Comparison of ENCODE assay signal across 8 mouse cellular contexts in the genomic region with DNA sequence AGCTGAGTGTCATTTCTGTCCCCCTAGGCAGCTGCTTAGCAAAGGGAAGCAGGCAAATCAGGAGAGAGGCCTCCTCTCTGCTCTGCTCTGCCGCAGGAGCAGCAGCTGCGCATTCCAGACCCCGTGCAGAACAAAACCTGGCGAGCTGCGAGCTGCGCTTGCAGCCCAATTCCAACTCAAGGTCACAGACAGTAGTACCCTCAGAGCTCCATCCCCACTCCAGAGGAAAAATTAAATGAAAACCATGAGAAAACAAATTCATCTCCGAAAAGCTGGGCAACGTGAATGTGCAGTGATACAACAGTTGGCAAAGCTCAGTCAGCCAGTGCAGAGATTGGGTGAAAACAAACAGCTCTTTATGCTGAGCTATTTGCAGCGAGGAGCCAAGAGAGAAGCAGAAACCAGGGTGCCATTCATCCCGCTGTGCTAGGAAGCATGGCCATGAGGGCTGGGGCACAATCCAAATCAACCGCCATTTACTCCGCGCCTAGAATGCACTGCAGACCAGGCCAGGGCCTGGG. TPM values are rescaled to one million over a fixed set of nuclear protein-coding genes. Genes with fewer than 3 reads are reported as not detected.
DNase-seq lines count a peak whose midpoint lies in the region; ATAC-seq and TF ChIP-seq lines count a peak whose summit lies in the region.

No protein-coding gene starts in this region.

- no peak for TF ChIP-seq CTCF in olfactory bulb, adult 2 months (IDR thresholded peaks at IDR 0.05; ENCODE audit: insufficient read depth, low read depth, low read length)
- no peak for TF ChIP-seq CTCF in thymus, adult 2 months (IDR thresholded peaks at IDR 0.05; ENCODE audit: borderline replicate concordance, control insufficient read depth, extremely low read depth, insufficient read depth, low read length, poor library complexity)

- peak overlapping the region; percentile 85 for H3K27ac ChIP-seq in forebrain, embryonic 14.5 days (ENCODE audit: low read depth, low read length)
- peak overlapping the region; percentile 89 for H3K27ac ChIP-seq in hindbrain, embryonic 13.5 days
- H3K27ac ChIP-seq in limb, embryonic 12.5 days: peak overlapping the region; percentile 76
- H3K27ac ChIP-seq in olfactory bulb, adult 2 months (ENCODE audit: insufficient read depth, low read depth, low read length): peak overlapping the region; percentile 27
- no peak overlapping the region for H3K27ac ChIP-seq in kidney, embryonic 14.5 days (ENCODE audit: low read depth, low read length)
- no peak overlapping the region for H3K27ac ChIP-seq in thymus, adult 2 months (ENCODE audit: control insufficient read depth, insufficient read depth, low read length)

- no peak overlapping the region for H3K4me3 ChIP-seq in forebrain, embryonic 14.5 days (ENCODE audit: low read depth, low read length)
- no peak overlapping the region for H3K4me3 ChIP-seq in hindbrain, embryonic 13.5 days
- no peak overlapping the region for H3K4me3 ChIP-seq in limb, embryonic 12.5 days (replicated peaks)
- H3K4me3 ChIP-seq in olfactory bulb, adult 2 months (ENCODE audit: insufficient read depth, low read depth, low read length): no peak overlapping the region
- H3K4me3 ChIP-seq in kidney, embryonic 14.5 days (ENCODE audit: low read length): no peak overlapping the region
- H3K4me3 ChIP-seq in thymus, adult 2 months (ENCODE audit: control insufficient read depth, insufficient read depth, low read length): no peak overlapping the region

- H3K4me2 ChIP-seq in forebrain, embryonic 14.5 days (ENCODE audit: low read length): peak overlapping the region; percentile 35
- H3K4me2 ChIP-seq in hindbrain, embryonic 13.5 days: peak overlapping the region; percentile 11
- H3K4me2 ChIP-seq in limb, embryonic 12.5 days: no peak overlapping the region
- no peak overlapping the region for H3K4me2 ChIP-seq in kidney, embryonic 14.5 days (replicated peaks; ENCODE audit: low read depth, low read length)

- no peaks in the 10 kb centered on the region for H3K9me3 ChIP-seq in forebrain, embryonic 14.5 days (replicated peaks; ENCODE audit: control insufficient read depth, low read length)
- H3K9me3 ChIP-seq in hindbrain, embryonic 13.5 days: no peaks in the 10 kb centered on the region
- no peaks in the 10 kb centered on the region for H3K9me3 ChIP-seq in limb, embryonic 12.5 days
- H3K9me3 ChIP-seq in kidney, embryonic 14.5 days (ENCODE audit: control insufficient read depth, low read length): no peaks in the 10 kb centered on the region

- no peak for TF ChIP-seq POLR2A in olfactory bulb, adult 2 months (IDR thresholded peaks at IDR 0.05; ENCODE audit: insufficient read depth, low read depth, low read length)
- no peak for TF ChIP-seq POLR2A in thymus, adult 2 months (IDR thresholded peaks at IDR 0.05; ENCODE audit: control insufficient read depth, extremely low read depth, insufficient read depth, low read length, poor library complexity)

- peaks cover 6% of the 10 kb centered on the region; the same call in 1 of the 2 replicates for H3K36me3 ChIP-seq in forebrain, embryonic 14.5 days (ENCODE audit: control insufficient read depth, insufficient read depth, low read length)
- peaks cover 3% of the 10 kb centered on the region; the same call in 1 of the 2 replicates for H3K36me3 ChIP-seq in hindbrain, embryonic 13.5 days
- peaks cover 3% of the 10 kb centered on the region; the same call in 1 of the 2 replicates for H3K36me3 ChIP-seq in limb, embryonic 12.5 days
- peaks cover 4% of the 10 kb centered on the region; the same call in 1 of the 2 replicates for H3K36me3 ChIP-seq in kidney, embryonic 14.5 days (ENCODE audit: control insufficient read depth, insufficient read depth, low read length)
- H3K36me3 ChIP-seq in thymus, adult 2 months (ENCODE audit: control insufficient read depth, insufficient read depth, low read length): no peaks in the 10 kb centered on the region

- no peaks in the 10 kb centered on the region for H3K27me3 ChIP-seq in forebrain, embryonic 14.5 days (replicated peaks; ENCODE audit: control insufficient read depth, insufficient read depth, low read length)
- no peaks in the 10 kb centered on the region for H3K27me3 ChIP-seq in hindbrain, embryonic 13.5 days
- H3K27me3 ChIP-seq in limb, embryonic 12.5 days: no peaks in the 10 kb centered on the region
- H3K27me3 ChIP-seq in kidney, embryonic 14.5 days (ENCODE audit: control insufficient read depth, insufficient read depth, low read length): no peaks in the 10 kb centered on the region
- no peaks in the 10 kb centered on the region for H3K27me3 ChIP-seq in thymus, adult 2 months (ENCODE audit: control insufficient read depth, insufficient read depth, low read length)

- peak; percentile 53 for DNase-seq in gastrocnemius, postnatal 14 days
- no peak for DNase-seq in gastrocnemius, adult 8-10 months (ENCODE audit: low spot score in 2 of 2)
- peak; percentile 78 for DNase-seq in forebrain, embryonic 14.5 days (ENCODE audit: low spot score)
- no peak for DNase-seq in thymus, adult 2 months

- peak; percentile 93 for ATAC-seq in forebrain, embryonic 14.5 days
- peak; percentile 87 for ATAC-seq in hindbrain, embryonic 13.5 days (ENCODE audit: low FRiP score)
- ATAC-seq in limb, embryonic 12.5 days (ENCODE audit: insufficient number of reproducible peaks, insufficient read depth, low FRiP score, low TSS enrichment, low read depth): 0 out of 2 replicates have a peak, but pooled peaks have one; percentile 37
- ATAC-seq in kidney, embryonic 14.5 days (ENCODE audit: low FRiP score, low TSS enrichment): no peak

- intact Hi-C loops in gastrocnemius, postnatal 14 days (cut with DNase I; ENCODE audit: low total_unique reads): no loop called here

- peak overlapping the region; percentile 43 for H3K9ac ChIP-seq in forebrain, embryonic 14.5 days (ENCODE audit: low read length)
- peak overlapping the region; percentile 51; the same call in 1 of the 2 replicates for H3K9ac ChIP-seq in hindbrain, embryonic 13.5 days
- 0 out of 2 replicates have a peak overlapping the region, but pooled peaks have one; percentile 8 for H3K9ac ChIP-seq in limb, embryonic 12.5 days (replicated peaks)
- no peak overlapping the region for H3K9ac ChIP-seq in kidney, embryonic 14.5 days (ENCODE audit: low read depth, low read length)

- WGBS in forebrain, embryonic 14.5 days: 16% methylated on average over 13 of the region's 13 CpGs
- WGBS in hindbrain, embryonic 13.5 days: 21% methylated on average over 13 of the region's 13 CpGs
- WGBS in limb, embryonic 12.5 days: 42% methylated on average over 13 of the region's 13 CpGs
- WGBS in olfactory bulb, adult 2 months: 72% methylated on average over 13 of the region's 13 CpGs
- 57% methylated on average over 13 of the region's 13 CpGs for WGBS in kidney, embryonic 14.5 days
- 93% methylated on average over 13 of the region's 13 CpGs for WGBS in thymus, adult 2 months

- H3K4me1 ChIP-seq in forebrain, embryonic 14.5 days (ENCODE audit: control insufficient read depth, insufficient read depth, low read length): peaks cover 2% of the 10 kb centered on the region; the same call in 1 of the 2 replicates
- H3K4me1 ChIP-seq in hindbrain, embryonic 13.5 days (replicated peaks): peaks cover 16% of the 10 kb centered on the region
- 0 out of 2 replicates have a peak, but pooled peaks cover 3% of the 10 kb centered on the region for H3K4me1 ChIP-seq in limb, embryonic 12.5 days (replicated peaks)
- peaks cover 3% of the 10 kb centered on the region for H3K4me1 ChIP-seq in olfactory bulb, adult 2 months (ENCODE audit: control insufficient read depth, insufficient read depth, low read length)
- H3K4me1 ChIP-seq in kidney, embryonic 14.5 days (ENCODE audit: control insufficient read depth, insufficient read depth, low read length): no peaks in the 10 kb centered on the region
- H3K4me1 ChIP-seq in thymus, adult 2 months (replicated peaks; ENCODE audit: control insufficient read depth, insufficient read depth, low read length): no peaks in the 10 kb centered on the region

RNA-seq across cellular contexts. Expression of gene Coa4, which starts 18.6 kb away (rescaled TPM):
- 10 to 100 TPM in 1 of 2 experiments, 1 to 10 TPM in 1; 9.7 to 10.9 TPM for total RNA-seq in gastrocnemius, postnatal 14 days (2021)
- total RNA-seq in gastrocnemius, adult 8-10 months (2022): 10 to 100 TPM in 2 of 4 experiments, 1 to 10 TPM in 2; 8.3 to 10.7 (median 9.7) TPM
- 13.7 and 19.0 TPM in 2 replicates for polyA plus RNA-seq in forebrain, embryonic 14.5 days (2014; fragmentation: Nextera tagmentation; extraction: Ambion mirVana)
- 15.8 and 17.2 TPM in 2 replicates for polyA plus RNA-seq in hindbrain, embryonic 13.5 days (2015; fragmentation: Nextera tagmentation; extraction: Ambion mirVana)
- polyA plus RNA-seq in limb, embryonic 12.5 days (2016; fragmentation: Nextera tagmentation; extraction: Ambion mirVana): 15.7 and 21.3 TPM in 2 replicates
- polyA plus RNA-seq in olfactory bulb, adult 2 months (2012; ENCODE audit: insufficient read depth, insufficient read length, low replicate concordance, missing spikeins): not detected in 2 replicates
- 23.8 and 27.1 TPM in 2 replicates for polyA plus RNA-seq in kidney, embryonic 14.5 days (2014; fragmentation: Nextera tagmentation; extraction: Ambion mirVana)
- polyA plus RNA-seq in thymus, adult 2 months (2012; rRNA removed): 9.1 and 10.1 TPM in 2 replicates

RNA-seq across cellular contexts. Expression of gene Dnajb13, which starts 40.7 kb away (rescaled TPM):
- not detected for total RNA-seq in gastrocnemius, postnatal 14 days (2021)
- total RNA-seq in gastrocnemius, adult 8-10 months (2022): under 1 TPM in 1 of 4 experiments, not detected in 3; 0.13 TPM
- polyA plus RNA-seq in forebrain, embryonic 14.5 days (2014; fragmentation: Nextera tagmentation; extraction: Ambion mirVana): 4.6 and 5.0 TPM in 2 replicates
- 4.4 and 8.5 TPM in 2 replicates for polyA plus RNA-seq in hindbrain, embryonic 13.5 days (2015; fragmentation: Nextera tagmentation; extraction: Ambion mirVana)
- polyA plus RNA-seq in limb, embryonic 12.5 days (2016; fragmentation: Nextera tagmentation; extraction: Ambion mirVana): 0.26 and 0.35 TPM in 2 replicates
- polyA plus RNA-seq in olfactory bulb, adult 2 months (2012; ENCODE audit: insufficient read depth, insufficient read length, low replicate concordance, missing spikeins): not detected in 2 replicates
- 0.19 and 0.46 TPM in 2 replicates for polyA plus RNA-seq in kidney, embryonic 14.5 days (2014; fragmentation: Nextera tagmentation; extraction: Ambion mirVana)
- 2.2 and 3.0 TPM in 2 replicates for polyA plus RNA-seq in thymus, adult 2 months (2012; rRNA removed)

RNA-seq across cellular contexts. Expression of gene Rab6a, which starts 51.7 kb away (rescaled TPM):
- total RNA-seq in gastrocnemius, postnatal 14 days (2021): 10 to 100 TPM; 56.3 to 59.5 TPM
- 10 to 100 TPM; 64.9 to 73.3 (median 68.4) TPM for total RNA-seq in gastrocnemius, adult 8-10 months (2022)
- polyA plus RNA-seq in forebrain, embryonic 14.5 days (2014; fragmentation: Nextera tagmentation; extraction: Ambion mirVana): 188 and 208 TPM in 2 replicates
- 224 and 226 TPM in 2 replicates for polyA plus RNA-seq in hindbrain, embryonic 13.5 days (2015; fragmentation: Nextera tagmentation; extraction: Ambion mirVana)
- 107 and 117 TPM in 2 replicates for polyA plus RNA-seq in limb, embryonic 12.5 days (2016; fragmentation: Nextera tagmentation; extraction: Ambion mirVana)
- not detected in 2 replicates for polyA plus RNA-seq in olfactory bulb, adult 2 months (2012; ENCODE audit: insufficient read depth, insufficient read length, low replicate concordance, missing spikeins)
- 100 and 120 TPM in 2 replicates for polyA plus RNA-seq in kidney, embryonic 14.5 days (2014; fragmentation: Nextera tagmentation; extraction: Ambion mirVana)
- 25.9 and 36.9 TPM in 2 replicates for polyA plus RNA-seq in thymus, adult 2 months (2012; rRNA removed)

RNA-seq across cellular contexts. Expression of gene Mrpl48, which starts 52.6 kb away (rescaled TPM):
- total RNA-seq in gastrocnemius, postnatal 14 days (2021): 10 to 100 TPM; 74.4 to 77.5 TPM
- 10 to 100 TPM; 53.5 to 64.5 (median 58.5) TPM for total RNA-seq in gastrocnemius, adult 8-10 months (2022)
- 82.8 and 85.1 TPM in 2 replicates for polyA plus RNA-seq in forebrain, embryonic 14.5 days (2014; fragmentation: Nextera tagmentation; extraction: Ambion mirVana)
- polyA plus RNA-seq in hindbrain, embryonic 13.5 days (2015; fragmentation: Nextera tagmentation; extraction: Ambion mirVana): 81.8 and 91.8 TPM in 2 replicates
- 59.5 and 66.2 TPM in 2 replicates for polyA plus RNA-seq in limb, embryonic 12.5 days (2016; fragmentation: Nextera tagmentation; extraction: Ambion mirVana)
- not detected in 2 replicates for polyA plus RNA-seq in olfactory bulb, adult 2 months (2012; ENCODE audit: insufficient read depth, insufficient read length, low replicate concordance, missing spikeins)
- polyA plus RNA-seq in kidney, embryonic 14.5 days (2014; fragmentation: Nextera tagmentation; extraction: Ambion mirVana): 91.3 and 95.4 TPM in 2 replicates
- polyA plus RNA-seq in thymus, adult 2 months (2012; rRNA removed): 11.3 and 12.2 TPM in 2 replicates

Comparison
In these comparisons a context has a peak if more than half of its experiments do, and no peak if none do; other contexts are left out.
1. DNase-seq: peak in gastrocnemius, postnatal 14 days (single experiment) and forebrain, embryonic 14.5 days (single experiment); none in gastrocnemius, adult 8-10 months (0 of 2) and thymus, adult 2 months (single experiment).
2. H3K27ac ChIP-seq: peak in forebrain, embryonic 14.5 days (single experiment), hindbrain, embryonic 13.5 days (single experiment), limb, embryonic 12.5 days (single experiment) and olfactory bulb, adult 2 months (single experiment); none in kidney, embryonic 14.5 days (single experiment) and thymus, adult 2 months (single experiment).
3. H3K4me2 ChIP-seq: peak in forebrain, embryonic 14.5 days (single experiment) and hindbrain, embryonic 13.5 days (single experiment); none in limb, embryonic 12.5 days (single experiment) and kidney, embryonic 14.5 days (single experiment).
4. RNA of gene Coa4, which starts 18.6 kb away (polyA plus RNA-seq): 23.8 to 27.1 TPM in kidney, embryonic 14.5 days, 13.7 to 19.0 TPM in forebrain, embryonic 14.5 days, 15.8 to 17.2 TPM in hindbrain, embryonic 13.5 days, 15.7 to 21.3 TPM in limb, embryonic 12.5 days and 9.1 to 10.1 TPM in thymus, adult 2 months; not detected in olfactory bulb, adult 2 months; every median in the first group is over 10 times any median in the second.